11 mouse cellular contexts compared by ENCODE assay signal in the genomic region with DNA sequence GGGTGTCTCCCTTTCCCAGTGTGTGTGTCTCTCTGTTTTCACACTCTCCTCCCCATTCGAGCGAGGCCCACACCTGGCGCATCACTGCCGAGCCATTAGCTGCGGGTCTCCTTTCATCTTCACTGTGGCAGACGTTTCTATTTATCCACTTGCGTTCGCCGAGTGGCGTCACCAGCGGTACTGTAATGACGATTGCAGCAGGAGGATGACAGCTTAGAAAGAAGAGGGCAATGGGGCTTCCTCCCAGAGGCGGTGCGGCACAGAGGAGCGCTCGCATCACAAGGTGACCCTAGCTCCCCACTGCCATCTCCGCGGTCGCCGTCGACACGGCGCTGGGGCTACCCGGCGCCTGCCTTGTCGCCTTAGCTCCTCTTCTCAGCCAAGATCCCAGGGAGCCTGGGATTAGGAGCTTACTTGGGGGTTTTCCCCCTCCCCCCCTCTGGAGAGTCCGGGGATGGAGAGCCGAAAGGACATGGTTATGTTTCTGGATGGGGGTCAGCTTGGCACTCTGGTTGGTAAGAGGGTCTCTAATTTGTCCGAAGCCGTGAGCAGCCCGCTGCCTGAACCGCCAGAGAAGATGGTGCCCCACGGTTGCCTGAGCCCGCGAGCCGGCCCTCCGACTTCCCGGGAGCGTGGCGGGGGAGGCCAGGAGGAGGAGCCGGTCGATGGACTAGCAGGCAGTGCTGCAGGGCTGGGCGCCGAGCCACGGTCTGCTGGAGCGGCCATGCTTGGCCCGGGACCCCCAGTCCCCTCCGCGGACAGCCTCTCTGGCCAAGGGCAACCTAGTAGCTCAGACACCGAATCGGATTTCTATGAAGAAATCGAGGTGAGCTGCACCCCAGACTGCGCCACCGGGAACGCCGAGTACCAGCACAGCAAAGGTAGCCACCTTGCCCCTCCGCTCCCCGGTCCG. TPM values are rescaled to one million over a fixed set of nuclear protein-coding genes. Genes with fewer than 3 reads are reported as not detected.
DNase-seq lines count a peak whose midpoint lies in the region; ATAC-seq and TF ChIP-seq lines count a peak whose summit lies in the region.
"Had no signal": no experiment of that assay in that cellular context is flagged by ENCODE, and none has a peak within 500 bp of the region (broad histone marks: within the 10 kb centered on the region; RNA-seq: fewer than 3 reads in every experiment).

A gene (plus strand): TSS at position 108 of the 913 bp plus-strand sequence.

- ATAC-seq in forebrain, postnatal 0 days, result no peak

- intact Hi-C loops in gastrocnemius, adult 2 months (cut with DNase I), result loop anchor here (5.0 kb wide), 1 partner anchor 41 kb away; no protein-coding TSS in a partner anchor
- intact Hi-C loops in gastrocnemius, postnatal 36 days (cut with DNase I), result loop anchor here (10.0 kb wide), 1 partner anchor 1129 kb away; no protein-coding TSS in a partner anchor

- WGBS in forebrain, postnatal 0 days, result under 1% methylated on average over 59 of the region's 59 CpGs
- WGBS in midbrain, embryonic 10.5 days, result under 1% methylated on average over 59 of the region's 59 CpGs

- H3K4me3 ChIP-seq in gastrocnemius, adult 2 months, result peak within 1 kb of the TSS; percentile 17
- peak within 1 kb of the TSS; percentile 73 for H3K4me3 ChIP-seq in E14TG2a.4 (replicated peaks; ENCODE audit: low read length)
- no peak within 1 kb of the TSS for H3K4me3 ChIP-seq in forebrain, postnatal 0 days (ENCODE audit: low read depth, low read length)
- H3K4me3 ChIP-seq in midbrain, embryonic 10.5 days, result peak within 1 kb of the TSS; percentile 14; the same call in 1 of the 2 replicates

- H3K27me3 ChIP-seq in E14TG2a.4 (ENCODE audit: insufficient read depth, low read length), result peaks cover 98% of the 10 kb centered on the region
- peaks cover 87% of the 10 kb centered on the region for H3K27me3 ChIP-seq in forebrain, postnatal 0 days (ENCODE audit: insufficient read depth, low read length)
- peaks cover 100% of the 10 kb centered on the region for H3K27me3 ChIP-seq in midbrain, embryonic 10.5 days (ENCODE audit: low read depth, poor library complexity, severe bottlenecking)

- no peak for DNase-seq in gastrocnemius, adult 2 months
- no peak for DNase-seq in gastrocnemius, postnatal 36 days
- DNase-seq in forebrain, postnatal 0 days, result peak; percentile 48
- DNase-seq in midbrain, embryonic 10.5 days (ENCODE audit: low spot score), result peak; percentile 54
- no peak for DNase-seq in thymus, postnatal 14 days
- DNase-seq in ovary, postnatal 10 days (ENCODE audit: low spot score), result no peak
- no peak for DNase-seq in spleen, adult 12 weeks (ENCODE audit: low spot score)
- DNase-seq: cerebellum, postnatal 25 days had no signal

- no peak within 1 kb of the TSS for H3K27ac ChIP-seq in gastrocnemius, adult 2 months
- H3K27ac ChIP-seq in forebrain, postnatal 0 days (ENCODE audit: low read depth, low read length), result no peak within 1 kb of the TSS
- H3K27ac ChIP-seq in midbrain, embryonic 10.5 days (replicated peaks), result no peak within 1 kb of the TSS

- H3K4me1 ChIP-seq in E14TG2a.4 (replicated peaks; ENCODE audit: low read depth, low read length), result peaks cover 86% of the 10 kb centered on the region
- no peaks in the 10 kb centered on the region for H3K4me1 ChIP-seq in forebrain, postnatal 0 days (ENCODE audit: insufficient read depth)
- H3K4me1 ChIP-seq in midbrain, embryonic 10.5 days, result peaks cover 32% of the 10 kb centered on the region

- no peak for TF ChIP-seq CTCF in gastrocnemius, adult 2 months (IDR thresholded peaks at IDR 0.05)
- TF ChIP-seq CTCF in E14TG2a.4 (conservative IDR thresholded peaks at IDR 0.05; ENCODE audit: low read length), result no peak
- TF ChIP-seq CTCF in forebrain, postnatal 0 days (IDR thresholded peaks at IDR 0.05; ENCODE audit: low read depth), result no peak

- H3K9me3 ChIP-seq in E14TG2a.4 (ENCODE audit: low read length), result peaks cover 8% of the 10 kb centered on the region; the same call in 1 of the 2 replicates
- no peaks in the 10 kb centered on the region for H3K9me3 ChIP-seq in forebrain, postnatal 0 days (ENCODE audit: low read length)
- H3K9me3 ChIP-seq in midbrain, embryonic 10.5 days (replicated peaks), result no peaks in the 10 kb centered on the region
- H3K9me3 ChIP-seq: G1E had no signal

- H3K9ac ChIP-seq in forebrain, postnatal 0 days, result no peak within 1 kb of the TSS

- H3K4me2 ChIP-seq in forebrain, postnatal 0 days (ENCODE audit: low read depth), result no peak within 1 kb of the TSS

- H3K36me3 ChIP-seq in E14TG2a.4 (ENCODE audit: insufficient read depth, low read length), result no peaks in the 10 kb centered on the region
- H3K36me3 ChIP-seq in forebrain, postnatal 0 days (ENCODE audit: insufficient read depth), result no peaks in the 10 kb centered on the region
- H3K36me3 ChIP-seq in midbrain, embryonic 10.5 days, result no peaks in the 10 kb centered on the region
- H3K36me3 ChIP-seq: G1E had no signal

RNA-seq across cellular contexts. Expression of the gene that starts here (rescaled TPM):
- not detected for total RNA-seq in gastrocnemius, adult 2 months (2021)
- total RNA-seq in gastrocnemius, postnatal 36 days (2021), result not detected
- not detected in 2 replicates for total RNA-seq in forebrain, postnatal 0 days (2014; rRNA removed)
- not detected in 2 replicates for polyA plus RNA-seq in forebrain, postnatal 0 days (2015; fragmentation: Nextera tagmentation; extraction: Ambion mirVana)
- 0.15 and 0.29 TPM in 2 replicates for polyA plus RNA-seq in midbrain, embryonic 10.5 days (2016; fragmentation: Nextera tagmentation; extraction: Ambion mirVana)
- total RNA-seq: G1E had no signal
- polyA plus RNA-seq: G1E; large intestine, adult 2 months had no signal

Comparison
In these comparisons a context has a peak if more than half of its experiments do, and no peak if none do; other contexts are left out.
1. Peak in DNase-seq in forebrain, postnatal 0 days; RNA of the gene not detected or under 1 TPM.
2. Peak in DNase-seq and H3K4me3 ChIP-seq in midbrain, embryonic 10.5 days; RNA of the gene not detected or under 1 TPM.